Mouse (Mus musculus): ENCODE results near the gene Ccdc181. TPM values are rescaled to one million over a fixed set of nuclear protein-coding genes. Genes with fewer than 3 reads are reported as not detected.

Ccdc181 gene
- polyA plus RNA-seq (2015; fragmentation: Nextera tagmentation; extraction: Ambion mirVana) = 5.9 and 6.2 TPM in 2 replicates

GRCm38 (mm10) chr1:164275455-164275954, at the start of gene Ccdc181:
Gene Ccdc181 (plus strand): TSS chr1:164275585.

GRCm38 (mm10) chr1:164248465-164249331, 26.7 kb upstream of the Ccdc181 start, which contains the start of gene Slc19a2:
Gene Slc19a2 (plus strand): TSS chr1:164249046.

GRCm38 (mm10) chr1:164303821-164304220, 28.4 kb downstream of the Ccdc181 start, which contains the start of gene Nme7:
Gene Nme7 (plus strand): TSS chr1:164304121.

GRCm38 (mm10) chr1:164307124-164307751, 31.9 kb downstream of the Ccdc181 start, which contains the start of gene Blzf1:
Gene Blzf1 (minus strand): TSS chr1:164307489.

Other genes starting within 250 kb of the Ccdc181 start
- 4.5 and 4.8 TPM in 2 replicates for gene Sele, start 227.4 kb upstream of the Ccdc181 start, polyA plus RNA-seq (2015; fragmentation: Nextera tagmentation; extraction: Ambion mirVana)
- 0.42 and 1.2 TPM in 2 replicates for gene Sell, start 213.6 kb upstream of the Ccdc181 start, polyA plus RNA-seq (2015; fragmentation: Nextera tagmentation; extraction: Ambion mirVana)
- 0.58 and 2.2 TPM in 2 replicates for gene Selp, start 160.3 kb upstream of the Ccdc181 start, polyA plus RNA-seq (2015; fragmentation: Nextera tagmentation; extraction: Ambion mirVana)
- 0.14 and 0.28 TPM in 2 replicates for gene F5, start 123.7 kb upstream of the Ccdc181 start, polyA plus RNA-seq (2015; fragmentation: Nextera tagmentation; extraction: Ambion mirVana)
- 5.1 and 6.1 TPM in 2 replicates for gene Slc19a2, start 26.5 kb upstream of the Ccdc181 start, polyA plus RNA-seq (2015; fragmentation: Nextera tagmentation; extraction: Ambion mirVana)
- 12.2 and 12.6 TPM in 2 replicates for gene Nme7, start 28.5 kb downstream of the Ccdc181 start, polyA plus RNA-seq (2015; fragmentation: Nextera tagmentation; extraction: Ambion mirVana)
- gene Blzf1, start 31.9 kb downstream of the Ccdc181 start, polyA plus RNA-seq (2015; fragmentation: Nextera tagmentation; extraction: Ambion mirVana) = 30.3 and 34.0 TPM in 2 replicates
- 44.3 and 52.8 TPM in 2 replicates for gene Atp1b1, start 182.8 kb downstream of the Ccdc181 start, polyA plus RNA-seq (2015; fragmentation: Nextera tagmentation; extraction: Ambion mirVana)